8 mouse cellular contexts compared by ENCODE assay signal in the genomic region with DNA sequence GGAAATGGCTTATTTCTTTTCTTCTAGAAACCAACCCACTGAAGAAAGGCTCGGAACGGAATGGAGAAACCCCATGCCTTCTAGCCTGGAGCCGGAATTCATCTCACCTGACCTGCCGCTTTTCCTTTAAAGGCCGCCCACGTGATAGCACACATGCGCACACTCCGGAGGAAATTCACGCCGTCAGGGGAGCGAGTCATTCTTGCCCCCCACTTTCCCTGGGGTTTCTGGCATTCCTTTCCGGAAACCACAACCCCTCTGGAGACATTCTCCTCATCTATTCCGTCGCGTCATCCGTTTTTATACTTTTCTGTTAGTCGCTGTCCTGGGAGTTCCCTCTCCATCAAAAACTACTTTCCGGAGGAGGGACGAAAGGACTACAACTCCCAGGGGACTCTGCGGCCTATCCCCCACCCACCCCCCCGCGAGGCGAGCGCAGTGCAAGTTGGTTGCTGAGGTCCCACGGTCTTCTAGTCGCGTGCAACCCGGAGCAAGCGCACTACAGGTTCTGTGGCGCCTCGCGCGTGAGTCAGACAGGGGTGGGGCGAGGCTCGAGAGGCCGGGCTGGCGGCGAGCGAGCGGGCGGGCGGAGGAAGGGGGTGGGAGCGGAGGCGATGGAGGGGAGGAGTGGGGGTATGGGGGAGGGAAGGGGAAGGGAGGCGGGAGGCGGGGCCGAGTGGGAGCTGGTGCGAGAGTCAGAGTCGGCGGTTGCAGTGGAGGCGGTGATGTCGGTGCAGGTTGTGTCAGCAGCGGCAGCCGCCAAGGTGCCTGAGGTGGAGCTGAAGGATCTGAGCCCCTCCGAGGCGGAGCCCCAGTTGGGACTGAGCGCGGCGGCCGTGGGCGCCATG. TPM values are rescaled to one million over a fixed set of nuclear protein-coding genes. Genes with fewer than 3 reads are reported as not detected.
DNase-seq lines count a peak whose midpoint lies in the region; ATAC-seq lines count a peak whose summit lies in the region.

A gene (plus strand): TSS at position 199 of the 848 bp plus-strand sequence.

- ATAC-seq in inflammation-experienced regulatory T-cells, adult 6 months: peak; percentile 91
- ATAC-seq in megakaryocyte-erythroid progenitor cell, adult 5-6 weeks (replicated peaks; ENCODE audit: low FRiP score, low TSS enrichment, poor library complexity, severe bottlenecking): peak; percentile 95

- intact Hi-C loops in gastrocnemius, postnatal 14 days (cut with DNase I; ENCODE audit: low total_unique reads): no loop called here
- intact Hi-C loops in left cerebral cortex, postnatal 10 days (cut with DNase I): loop anchor here (2.0 kb wide), 1 partner anchor 45 kb away; no protein-coding TSS in a partner anchor

- peak; percentile 99 for DNase-seq in adipocyte (ENCODE audit: low spot score)
- DNase-seq in embryo, embryonic 10 days (ENCODE audit: low spot score): peak; percentile 93
- peak; percentile 97 for DNase-seq in gastrocnemius, postnatal 14 days
- peak; percentile 94 to 98 for DNase-seq in left cerebral cortex, postnatal 10 days (ENCODE audit: extremely low spot score in 1 of 2, low spot score in 2 of 2)
- DNase-seq in right cerebral cortex, postnatal 25 days: peak; percentile 96
- peak; percentile 96 for DNase-seq in urinary bladder, postnatal 4 days (ENCODE audit: low spot score in 2 of 2)

RNA-seq across cellular contexts. Expression of the gene that starts here (rescaled TPM):
- total RNA-seq in gastrocnemius, postnatal 14 days (2021): 10 to 100 TPM in 1 of 2 experiments, 1 to 10 TPM in 1; 9.5 to 10.9 TPM
- polyA plus RNA-seq in inflammation-experienced regulatory T-cells, adult 6 months (2017; shearing (Covaris generic)): 10 to 100 TPM; 28.9 to 79.9 (median 60.8) TPM
- total RNA-seq in left cerebral cortex, postnatal 10 days (2021): 10 to 100 TPM; 67.9 to 75.9 TPM
- 19.6 and 24.8 TPM in 2 replicates for total RNA-seq in megakaryocyte-erythroid progenitor cell, adult 5-6 weeks (2014; fragmentation: Nextera tagmentation)
- total RNA-seq in megakaryocyte-erythroid progenitor cell, adult 5-6 weeks (2017): 29.7 and 74.5 TPM in 2 replicates

Comparison
In these comparisons a context has a peak if more than half of its experiments do, and no peak if none do; other contexts are left out.
1. Peak in every context shown above with its lines: DNase-seq and ATAC-seq.